Mouse (Mus musculus) liver, postnatal 0 days (tissue): ENCODE data around the gene Pus10.

Source experiments
- CTCF ChIP-seq: sonication (generic); IDR thresholded peaks from 2 replicates; pipeline ENCODE4 v1.5.1; 2016; ENCODE audit warnings: antibody characterized with exemption, low read depth
- EP300 ChIP-seq: IDR thresholded peaks from 2 replicates; pipeline ENCODE4 v1.6.1; 2016; ENCODE audit warnings: antibody characterized with exemption, low read depth, mild to moderate bottlenecking

DNA sequence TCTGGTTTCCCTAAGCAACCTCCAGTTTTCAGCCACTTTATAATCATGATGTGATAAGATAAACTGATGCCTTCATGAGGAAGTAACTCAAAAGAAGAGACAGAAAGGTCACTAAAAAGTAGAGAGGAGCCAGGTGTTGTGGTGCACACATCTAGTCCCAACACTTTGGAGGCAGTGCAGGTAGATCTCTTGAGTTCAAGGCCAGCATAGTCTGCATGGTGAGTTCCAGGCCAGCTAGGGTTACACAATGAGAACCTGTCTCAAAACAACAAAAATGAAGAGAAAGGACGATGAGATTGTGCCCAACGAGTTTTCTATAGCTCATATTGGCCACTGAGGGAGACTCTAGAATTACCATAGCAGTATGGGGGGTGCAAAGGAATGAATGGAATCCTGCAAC lies 33.1 kb downstream of the Pus10 start:
- TF ChIP-seq CTCF = no peak
- no peak for TF ChIP-seq EP300
